Mouse (Mus musculus) kidney, embryonic 15.5 days (tissue): ENCODE results near the gene Htr2b. TPM values are rescaled to one million over a fixed set of nuclear protein-coding genes. Genes with fewer than 3 reads are reported as not detected.
A peak's percentile ranks its signal among the peaks of the same experiment; 100 is the strongest.

Experiments used
- ATAC-seq: fragments of 200-750 bp; cut with Nextera tagmentation; replicated peaks from 2 replicates; pipeline ENCODE4 v1.8.0; 2017; ENCODE audit warnings: moderate TSS enrichment; ENCODE audit not compliant: low FRiP score
- H3K27ac ChIP-seq: fragments of 300-500 bp; sonication (generic); 2 replicates; pipeline ENCODE4 v1.5.1; 2015; ENCODE audit warnings: mild to moderate bottlenecking, inconsistent platforms
- H3K27me3 ChIP-seq: fragments of 300-500 bp; sonication (generic); 2 replicates; pipeline ENCODE4 v1.6.1; 2015; ENCODE audit warnings: inconsistent platforms
- H3K36me3 ChIP-seq: fragments of 300-500 bp; sonication (generic); 2 replicates; pipeline ENCODE4 v1.6.1; 2015; ENCODE audit warnings: inconsistent platforms
- H3K4me1 ChIP-seq: fragments of 300-500 bp; sonication (generic); 2 replicates; pipeline ENCODE4 v1.6.1; 2015; ENCODE audit warnings: inconsistent platforms
- H3K4me2 ChIP-seq: fragments of 300-500 bp; sonication (generic); 2 replicates; pipeline ENCODE4 v1.6.1; 2015; ENCODE audit warnings: moderate library complexity, mild to moderate bottlenecking, inconsistent platforms
- H3K4me3 ChIP-seq: fragments of 300-500 bp; sonication (generic); replicated peaks from 2 replicates; pipeline ENCODE4 v1.5.1; 2015; ENCODE audit warnings: mild to moderate bottlenecking, inconsistent platforms
- H3K9ac ChIP-seq: fragments of 300-500 bp; sonication (generic); 2 replicates; pipeline ENCODE4 v1.6.1; 2015; ENCODE audit warnings: mild to moderate bottlenecking, inconsistent platforms
- H3K9me3 ChIP-seq: fragments of 300-500 bp; sonication (generic); replicated peaks from 2 replicates; pipeline ENCODE4 v1.6.1; 2016; ENCODE audit warnings: inconsistent platforms
- WGBS: fragments of 180-500 bp; shearing (Covaris S2); methylation state at CpG from one replicate; pipeline ENCODE4 v1.1.7; 2015; ENCODE audit warnings: mixed read lengths; 5-methylcytosine and 5-hydroxymethylcytosine counted together
- polyA plus RNA-seq: library from polyadenylated mRNA; unstranded; fragments of >200 nt; fragmentation: Nextera tagmentation; extraction: Ambion mirVana; gene quantifications from 2 replicates; pipeline ENCODE4 v1.2.1, GENCODE M21; 2015

The Htr2b gene
- polyA plus RNA-seq, 1 experiment from 2014 or later = 1.1 TPM

- Histone ChIP-seq H3K27me3 (no peaks in the 10 kb centered on the region), H3K36me3 (no peaks in the 10 kb centered on the region), H3K9me3 (no peaks in the 10 kb centered on the region), H3K4me3 (no peak overlapping the region), H3K4me1 (no peaks in the 10 kb centered on the region), H3K9ac (no peak overlapping the region), H3K4me2 (no peak overlapping the region), H3K27ac (no peak overlapping the region)
- 63% methylated on average over 5 of the region's 5 CpGs for WGBS
- ATAC-seq = no peak
Observed at GRCm38 (mm10) chr1:86147557-86147956, 35.8 kb upstream of the Htr2b start.

DNA sequence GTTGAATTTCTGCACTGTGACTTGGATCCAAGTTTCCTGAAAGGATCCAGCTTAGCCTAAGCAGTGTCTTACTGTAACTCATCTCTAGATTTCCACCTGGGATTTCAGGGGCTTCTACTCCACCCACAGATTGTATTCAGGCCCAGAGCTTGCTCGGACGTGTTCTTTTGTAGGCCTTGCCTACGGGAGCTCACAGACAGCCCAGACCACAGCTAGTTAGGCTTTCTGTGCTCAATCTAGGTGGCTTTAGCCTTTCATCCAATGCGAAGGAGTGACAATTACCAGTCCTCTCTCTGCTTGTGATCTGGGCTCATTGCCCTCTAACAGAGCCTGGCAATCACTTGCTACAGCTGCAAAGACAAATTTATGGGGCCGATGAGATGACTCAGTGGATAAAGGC, 34.5 kb upstream of the Htr2b start:
- no peaks in the 10 kb centered on the region for H3K4me1 ChIP-seq

DNA sequence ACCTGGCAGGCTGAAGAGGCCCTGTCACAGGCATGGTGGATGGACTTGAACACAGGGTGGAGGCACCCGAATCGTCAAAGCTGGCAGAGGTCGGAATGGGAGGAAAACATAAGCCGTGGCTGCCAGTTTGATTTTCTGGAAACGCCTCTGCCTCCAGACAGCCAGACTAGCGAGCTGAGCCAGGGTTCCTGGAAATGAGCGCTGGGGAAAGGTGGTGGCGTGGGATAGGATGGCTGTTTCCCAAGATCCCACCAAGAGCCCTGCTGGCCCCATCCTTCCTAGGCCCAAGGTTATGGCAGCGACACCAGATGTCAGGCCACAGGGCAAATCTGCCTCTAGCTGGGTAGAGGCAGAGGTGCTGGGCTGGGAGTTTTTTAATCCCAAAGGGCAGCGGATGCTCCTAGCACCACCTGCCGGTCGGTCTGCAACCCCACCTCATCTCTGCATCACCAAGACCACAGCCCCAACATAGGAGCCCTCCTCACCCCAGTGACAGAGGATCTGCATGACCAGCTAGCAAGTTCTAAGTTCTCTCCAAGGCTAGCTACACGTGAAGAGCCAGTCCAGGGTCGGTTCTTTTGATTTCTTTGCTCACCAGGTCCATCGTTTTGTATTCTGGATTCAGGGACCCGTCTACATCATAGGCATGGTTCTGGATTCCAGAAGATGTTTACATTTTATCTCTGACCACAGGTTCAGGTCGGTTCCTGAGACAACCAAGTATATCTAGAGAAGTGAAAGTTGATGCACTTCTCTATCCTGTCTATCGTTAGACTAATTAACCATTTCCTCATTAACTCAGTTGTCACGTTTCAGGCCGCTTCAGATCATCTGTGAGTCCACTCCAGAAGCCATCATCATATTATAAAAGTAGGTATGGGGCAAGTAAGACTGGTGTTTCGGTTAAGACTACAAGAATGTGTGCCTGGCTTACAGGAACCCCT, 32.5 kb upstream of the Htr2b start:
- Histone ChIP-seq H3K27ac (no peak overlapping the region), H3K4me2 (no peak overlapping the region), H3K36me3 (peaks cover 19% of the 10 kb centered on the region), H3K4me1 (no peaks in the 10 kb centered on the region), H3K4me3 (no peak overlapping the region), H3K9ac (no peak overlapping the region), H3K9me3 (no peaks in the 10 kb centered on the region), H3K27me3 (no peaks in the 10 kb centered on the region)
- ATAC-seq = no peak
- 78% methylated on average over 21 of the region's 21 CpGs for WGBS

More for the DNA sequence above, 34.5 kb upstream of the Htr2b start:
- ATAC-seq = no peak
- no peaks in the 10 kb centered on the region for H3K9me3 ChIP-seq
- 70% methylated on average over 5 of the region's 5 CpGs for WGBS
- H3K36me3 ChIP-seq = peaks cover 3% of the 10 kb centered on the region
- H3K4me3 ChIP-seq = no peak overlapping the region
- H3K27me3 ChIP-seq = no peaks in the 10 kb centered on the region
- H3K4me2 ChIP-seq = no peak overlapping the region
- no peak overlapping the region for H3K27ac ChIP-seq
- H3K9ac ChIP-seq = no peak overlapping the region

DNA sequence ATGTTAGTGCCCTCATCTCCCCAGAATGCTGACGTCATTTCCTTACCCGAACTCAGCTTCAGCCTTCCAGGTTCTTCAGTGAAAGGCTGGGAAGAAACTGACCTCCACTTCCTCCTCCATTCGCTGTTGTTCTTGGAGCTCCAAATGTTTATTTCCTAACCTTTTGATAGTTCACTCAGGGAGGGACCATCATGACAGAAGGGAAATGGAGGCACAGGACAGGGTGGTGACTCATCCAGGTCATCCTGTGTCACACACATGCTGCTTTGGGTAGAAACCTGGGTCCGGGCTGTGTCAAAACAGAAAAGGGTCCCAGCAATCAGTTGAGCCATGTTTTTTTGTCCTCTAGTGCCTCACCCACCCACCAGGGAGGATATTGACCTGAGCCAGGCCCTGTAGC, 31.4 kb upstream of the Htr2b start:
- ATAC-seq = no peak
- no peak overlapping the region for H3K4me2 ChIP-seq
- H3K4me3 ChIP-seq = no peak overlapping the region
- no peaks in the 10 kb centered on the region for H3K4me1 ChIP-seq
- no peaks in the 10 kb centered on the region for H3K27me3 ChIP-seq
- 68% methylated on average over 4 of the region's 4 CpGs for WGBS
- peaks cover 29% of the 10 kb centered on the region for H3K36me3 ChIP-seq
- H3K9ac ChIP-seq = no peak overlapping the region
- H3K27ac ChIP-seq = no peak overlapping the region
- no peaks in the 10 kb centered on the region for H3K9me3 ChIP-seq

DNA sequence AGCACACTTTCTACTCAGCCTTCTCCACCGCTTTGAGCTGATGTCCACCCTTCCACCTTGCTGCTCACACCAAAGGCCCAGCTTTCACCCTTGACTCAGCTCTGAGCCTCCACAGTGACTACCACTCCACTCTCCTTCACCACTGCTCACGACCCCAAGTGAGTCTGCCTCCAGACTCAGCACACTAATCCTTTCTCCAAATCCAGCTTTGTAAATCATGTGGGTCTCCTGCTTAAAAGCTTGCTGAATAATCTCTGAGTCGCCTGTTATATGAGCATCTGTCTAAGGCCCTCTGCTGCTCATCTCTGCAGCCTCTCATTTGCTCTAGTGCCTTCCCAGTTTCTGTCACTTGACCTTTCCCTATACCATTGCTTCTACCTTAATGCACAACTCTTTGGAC, 29.3 kb upstream of the Htr2b start:
- Histone ChIP-seq H3K36me3 (peaks cover 48% of the 10 kb centered on the region), H3K4me1 (no peaks in the 10 kb centered on the region), H3K9me3 (no peaks in the 10 kb centered on the region), H3K4me2 (no peak overlapping the region), H3K4me3 (no peak overlapping the region), H3K27ac (no peak overlapping the region), H3K27me3 (no peaks in the 10 kb centered on the region), H3K9ac (no peak overlapping the region)
- 86% methylated on average over 3 of the region's 3 CpGs for WGBS
- ATAC-seq = no peak

- H3K27me3 ChIP-seq = no peaks in the 10 kb centered on the region
- H3K4me3 ChIP-seq = no peak overlapping the region
- no peak for ATAC-seq
- H3K36me3 ChIP-seq = peaks cover 86% of the 10 kb centered on the region
- WGBS = 90% methylated on average over 6 of the region's 6 CpGs
- no peaks in the 10 kb centered on the region for H3K4me1 ChIP-seq
- no peaks in the 10 kb centered on the region for H3K9me3 ChIP-seq
- H3K27ac ChIP-seq = no peak overlapping the region
- H3K4me2 ChIP-seq = no peak overlapping the region
- H3K9ac ChIP-seq = no peak overlapping the region
Observed at GRCm38 (mm10) chr1:86135315-86135714, 23.5 kb upstream of the Htr2b start.

DNA sequence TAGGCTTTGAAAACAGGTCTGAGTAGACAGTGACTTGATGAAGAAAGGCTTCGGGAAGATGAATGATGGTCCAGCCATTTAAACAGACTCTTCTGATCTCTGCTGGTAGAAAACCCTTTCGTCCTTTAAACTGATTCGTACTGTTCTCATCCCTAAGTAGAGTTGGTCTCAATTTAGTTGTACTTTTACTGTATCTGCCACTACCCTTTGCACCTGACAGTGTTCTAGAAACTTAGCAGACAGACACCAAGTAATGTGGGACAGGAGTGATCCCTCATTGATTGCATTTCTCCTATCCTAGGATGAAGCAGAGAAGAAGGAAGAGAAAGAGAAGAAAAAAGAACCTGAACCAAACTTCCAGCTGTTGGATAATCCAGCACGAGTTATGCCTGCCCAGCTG, 21.6 kb upstream of the Htr2b start, which contains the start of gene Gm21972:
TSS of gene Gm21972 (plus strand) at position 301 of the 400 bp plus-strand sequence.
- WGBS = 94% methylated on average over 4 of the region's 4 CpGs
- no peak within 1 kb of the TSS for H3K27ac ChIP-seq
- no peaks in the 10 kb centered on the region for H3K9me3 ChIP-seq
- H3K9ac ChIP-seq = no peak within 1 kb of the TSS
- no peak within 1 kb of the TSS for H3K4me3 ChIP-seq
- no peaks in the 10 kb centered on the region for H3K4me1 ChIP-seq
- H3K27me3 ChIP-seq = no peaks in the 10 kb centered on the region
- ATAC-seq = no peak
- no peak within 1 kb of the TSS for H3K4me2 ChIP-seq
- H3K36me3 ChIP-seq = peaks cover 87% of the 10 kb centered on the region

- Histone ChIP-seq H3K4me3 (no peak overlapping the region), H3K27ac (no peak overlapping the region), H3K36me3 (peaks cover 88% of the 10 kb centered on the region), H3K27me3 (no peaks in the 10 kb centered on the region), H3K4me2 (no peak overlapping the region), H3K4me1 (no peaks in the 10 kb centered on the region), H3K9me3 (no peaks in the 10 kb centered on the region), H3K9ac (no peak overlapping the region)
- WGBS = 94% methylated on average over 2 of the region's 2 CpGs
- no peak for ATAC-seq
Observed at GRCm38 (mm10) chr1:86126036-86126435, 14.3 kb upstream of the Htr2b start.

- H3K9me3 ChIP-seq = no peaks in the 10 kb centered on the region
- no peak overlapping the region for H3K9ac ChIP-seq
- H3K36me3 ChIP-seq = peaks cover 65% of the 10 kb centered on the region
- WGBS = 56% methylated on average over 4 of the region's 4 CpGs
- H3K27ac ChIP-seq = peak overlapping the region; percentile 60; the same call in 1 of the 2 replicates
- H3K4me3 ChIP-seq = no peak overlapping the region
- H3K27me3 ChIP-seq = no peaks in the 10 kb centered on the region
- peak; percentile 86 for ATAC-seq
- H3K4me1 ChIP-seq = no peaks in the 10 kb centered on the region
- no peak overlapping the region for H3K4me2 ChIP-seq
Observed at GRCm38 (mm10) chr1:86119549-86119948, 7.8 kb upstream of the Htr2b start.

- Histone ChIP-seq H3K27ac (no peak overlapping the region), H3K9me3 (no peaks in the 10 kb centered on the region), H3K9ac (no peak overlapping the region), H3K4me1 (peaks cover 12% of the 10 kb centered on the region), H3K36me3 (peaks cover 27% of the 10 kb centered on the region), H3K4me2 (no peak overlapping the region), H3K27me3 (no peaks in the 10 kb centered on the region), H3K4me3 (no peak overlapping the region)
- ATAC-seq = no peak
- 67% methylated on average over 3 of the region's 3 CpGs for WGBS
Observed at GRCm38 (mm10) chr1:86114141-86114540, 2.4 kb upstream of the Htr2b start.

DNA sequence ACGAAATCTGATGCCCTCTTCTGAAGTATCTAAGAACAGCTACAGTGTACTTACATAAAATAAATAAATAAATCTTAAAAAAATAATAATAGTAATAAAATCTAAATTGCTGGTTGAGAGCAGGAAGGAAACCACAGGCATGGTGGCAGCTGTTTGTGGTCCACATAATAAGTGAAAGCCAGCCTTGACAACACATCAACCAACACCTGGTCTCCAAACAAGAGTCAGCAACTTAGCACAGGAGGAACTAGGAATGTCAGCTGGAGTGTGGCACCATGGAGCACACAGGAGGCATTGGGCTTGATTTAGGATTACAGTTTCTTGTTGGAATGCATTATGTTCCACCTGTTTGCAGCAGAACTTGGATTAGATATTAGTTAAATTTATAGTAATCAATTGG, 6.7 kb downstream of the Htr2b start:
- Histone ChIP-seq H3K27me3 (no peaks in the 10 kb centered on the region), H3K4me2 (no peak overlapping the region), H3K4me1 (no peaks in the 10 kb centered on the region), H3K4me3 (no peak overlapping the region), H3K9ac (no peak overlapping the region), H3K9me3 (no peaks in the 10 kb centered on the region), H3K36me3 (peaks cover 25% of the 10 kb centered on the region; the same call in 1 of the 2 replicates), H3K27ac (no peak overlapping the region)
- ATAC-seq = no peak
- 93% methylated on average over 1 of the region's 1 CpGs for WGBS

- WGBS = 86% methylated on average over 7 of the region's 7 CpGs
- no peak overlapping the region for H3K27ac ChIP-seq
- H3K4me3 ChIP-seq = no peak overlapping the region
- H3K9me3 ChIP-seq = no peaks in the 10 kb centered on the region
- ATAC-seq = no peak
- no peaks in the 10 kb centered on the region for H3K4me1 ChIP-seq
- no peak overlapping the region for H3K9ac ChIP-seq
- no peaks in the 10 kb centered on the region for H3K27me3 ChIP-seq
- no peak overlapping the region for H3K4me2 ChIP-seq
- H3K36me3 ChIP-seq = peaks cover 87% of the 10 kb centered on the region
Observed at GRCm38 (mm10) chr1:86094413-86094812, 17.4 kb downstream of the Htr2b start.
